Mouse (Mus musculus) gastrocnemius, postnatal 25 days (tissue): Measurements from ENCODE around the gene Slc22a15. TPM values are rescaled to one million over a fixed set of nuclear protein-coding genes. Genes with fewer than 3 reads are reported as not detected.

ENCODE experiments used
- DNase-seq: peaks from one replicate; pipeline ENCODE4 v3.0.0; 2022
- total RNA-seq, 2 experiments: library from RNA; stranded (reverse); gene quantifications; 1 replicate in 1 of 2; 2 replicates in 1 of 2; pipeline ENCODE4 v1.2.3; 2021

Slc22a15 gene
- total RNA-seq, 2 experiments from 2014 or later, result 0.54 to 0.67 TPM

- no peak for DNase-seq
These were observed 7.7 kb downstream of the Slc22a15 start for GRCm38 (mm10) chr3:101916525-101916924.

- no peak for DNase-seq
These were observed 9.0 kb downstream of the Slc22a15 start for GRCm38 (mm10) chr3:101915048-101915801.

- DNase-seq, result no peak
These were observed 10.0 kb downstream of the Slc22a15 start for GRCm38 (mm10) chr3:101914266-101914665.

- no peak for DNase-seq
These were observed 12.2 kb downstream of the Slc22a15 start for GRCm38 (mm10) chr3:101912041-101912440.

GRCm38 (mm10) chr3:101907049-101907448 lies 17.2 kb downstream of the Slc22a15 start:
- DNase-seq, result no peak

GRCm38 (mm10) chr3:101904776-101905175 lies 19.5 kb downstream of the Slc22a15 start:
- no peak for DNase-seq

GRCm38 (mm10) chr3:101903091-101903490 lies 21.2 kb downstream of the Slc22a15 start:
- no peak for DNase-seq

- no peak for DNase-seq
These were observed 21.9 kb downstream of the Slc22a15 start for GRCm38 (mm10) chr3:101902344-101902743.

- DNase-seq, result no peak
These were observed 26.8 kb downstream of the Slc22a15 start for GRCm38 (mm10) chr3:101897377-101897974.

GRCm38 (mm10) chr3:101896893-101897292 lies 27.4 kb downstream of the Slc22a15 start:
- DNase-seq, result peak; percentile 26

GRCm38 (mm10) chr3:101895376-101895910 lies 28.8 kb downstream of the Slc22a15 start:
- no peak for DNase-seq

GRCm38 (mm10) chr3:101885591-101885990 lies 38.7 kb downstream of the Slc22a15 start:
- no peak for DNase-seq

GRCm38 (mm10) chr3:101885041-101885440 lies 39.2 kb downstream of the Slc22a15 start:
- no peak for DNase-seq

GRCm38 (mm10) chr3:101883902-101884301 lies 40.4 kb downstream of the Slc22a15 start:
- DNase-seq, result no peak

- no peak for DNase-seq
These were observed 42.5 kb downstream of the Slc22a15 start for GRCm38 (mm10) chr3:101881721-101882120.

- DNase-seq, result no peak
These were observed 43.4 kb downstream of the Slc22a15 start for GRCm38 (mm10) chr3:101880818-101881217.

- DNase-seq, result no peak
These were observed 46.1 kb downstream of the Slc22a15 start for GRCm38 (mm10) chr3:101878136-101878535.

- no peak for DNase-seq
These were observed 47.6 kb downstream of the Slc22a15 start for GRCm38 (mm10) chr3:101876459-101877285.

GRCm38 (mm10) chr3:101875258-101875920 lies 48.9 kb downstream of the Slc22a15 start:
- DNase-seq, result no peak

GRCm38 (mm10) chr3:101873061-101873675 lies 51.1 kb downstream of the Slc22a15 start:
- DNase-seq, result no peak

GRCm38 (mm10) chr3:101871951-101872350 lies 52.3 kb downstream of the Slc22a15 start:
- DNase-seq, result no peak
